Mouse (Mus musculus) lung, adult 2 months (tissue): Measurements from ENCODE around the gene Rbm34.

Experiments used
- CTCF ChIP-seq: fragments of 200-500 bp; IDR thresholded peaks from 2 replicates; pipeline ENCODE4 v1.5.1; 2011; ENCODE audit warnings: mild to moderate bottlenecking, low read length, control low read depth; ENCODE audit not compliant: insufficient read depth
- POLR2A ChIP-seq: fragments of 200-500 bp; IDR thresholded peaks from 2 replicates; pipeline ENCODE4 v1.6.1; 2011; ENCODE audit warnings: low read depth, mild to moderate bottlenecking, control low read depth, low read length, borderline replicate concordance; ENCODE audit errors: extremely low read depth

DNA sequence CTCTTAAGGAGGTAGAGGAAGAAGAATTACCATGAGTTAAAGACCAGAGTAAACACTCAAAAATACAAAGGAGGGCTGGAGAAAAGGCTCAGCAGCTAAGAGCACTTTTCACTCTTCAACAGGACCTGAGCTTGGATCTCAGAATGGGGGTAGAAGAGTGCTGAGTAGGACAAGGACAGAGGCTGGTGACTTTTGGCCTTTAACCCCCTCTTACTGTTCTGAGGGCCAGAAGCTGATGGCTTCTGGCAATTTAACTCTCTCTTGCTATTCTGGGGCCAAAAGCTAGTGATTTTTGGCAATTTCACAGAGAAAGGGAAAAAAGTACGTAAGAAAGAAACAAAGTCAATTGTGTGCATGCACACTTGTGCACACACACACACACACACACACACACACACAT is 8.0 kb downstream of the Rbm34 start:
- TF ChIP-seq CTCF = no peak
- no peak for TF ChIP-seq POLR2A
